Mouse (Mus musculus) adrenal gland, adult 8-10 months (tissue): ENCODE results near the gene Slc25a42. TPM values are rescaled to one million over a fixed set of nuclear protein-coding genes. Genes with fewer than 3 reads are reported as not detected.
A peak's percentile ranks its signal among the peaks of the same experiment; 100 is the strongest.

Source experiments
- DNase-seq: peaks from one replicate; pipeline ENCODE4 v3.0.0; 2022
- total RNA-seq, 4 experiments: library from RNA; stranded (reverse); gene quantifications; 2 replicates each; pipeline ENCODE4 v1.2.4; 2022

The Slc25a42 gene
- total RNA-seq, 4 experiments from 2014 or later, result 41.0 to 54.2 (median 43.1) TPM

DNA sequence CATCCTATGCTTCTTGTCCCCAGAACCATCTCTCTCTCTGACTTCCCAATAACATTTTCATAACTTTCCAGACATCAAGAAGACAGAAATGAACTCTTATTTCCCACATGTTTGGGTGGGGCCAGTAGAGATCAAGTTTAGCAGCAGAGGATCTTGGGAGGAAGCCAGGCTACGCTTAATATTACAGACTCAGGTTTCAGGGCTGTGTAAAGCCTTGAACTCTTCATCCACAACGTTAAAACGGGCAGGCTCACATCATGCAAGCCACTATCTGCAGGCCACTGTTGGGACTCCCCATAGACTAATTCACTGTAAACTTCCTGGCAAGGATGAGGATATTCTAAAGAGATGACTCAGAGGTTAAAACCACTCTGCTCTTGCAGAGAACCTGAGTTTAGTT lies 2.3 kb upstream of the Slc25a42 start:
- DNase-seq, result no peak

DNA sequence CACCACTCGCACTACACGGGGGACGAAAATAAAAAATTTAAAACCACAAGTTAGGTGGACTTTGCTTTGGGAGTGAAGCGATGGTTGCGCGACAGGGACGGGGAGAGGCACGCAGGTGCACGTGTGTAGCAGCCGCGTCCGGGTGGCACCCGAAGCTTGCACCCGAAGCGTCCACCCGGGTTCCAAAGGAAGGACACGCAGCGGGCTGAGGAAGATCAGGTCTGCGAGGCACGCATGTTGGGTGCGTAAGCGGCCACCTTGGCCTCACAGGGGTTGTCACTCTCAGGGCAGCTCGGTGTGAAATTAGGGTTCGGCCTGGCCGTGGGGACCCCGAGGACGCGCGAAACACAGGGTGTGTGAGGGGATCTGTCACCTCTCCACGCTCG lies 386 bp downstream of the Slc25a42 start:
- no peak for DNase-seq

DNA sequence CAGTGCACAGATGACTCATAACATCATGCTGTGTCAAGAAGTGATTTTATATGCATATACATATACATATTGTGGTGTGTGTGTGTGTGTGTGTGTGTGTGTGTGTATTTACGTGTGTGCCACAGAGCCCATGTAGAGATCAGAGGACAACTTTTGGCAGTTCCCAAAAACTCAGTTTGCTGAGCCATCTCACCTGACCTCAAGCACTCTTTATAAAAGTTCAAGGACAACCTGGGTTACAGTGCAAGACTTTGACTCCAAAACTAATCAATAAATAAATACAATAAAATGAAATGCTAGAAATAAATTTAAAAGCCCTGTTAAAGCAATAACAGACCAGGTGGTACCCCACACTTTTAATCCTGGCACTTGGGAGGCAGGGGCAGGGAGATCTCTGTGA lies 830 bp downstream of the Slc25a42 start:
- no peak for DNase-seq

DNA sequence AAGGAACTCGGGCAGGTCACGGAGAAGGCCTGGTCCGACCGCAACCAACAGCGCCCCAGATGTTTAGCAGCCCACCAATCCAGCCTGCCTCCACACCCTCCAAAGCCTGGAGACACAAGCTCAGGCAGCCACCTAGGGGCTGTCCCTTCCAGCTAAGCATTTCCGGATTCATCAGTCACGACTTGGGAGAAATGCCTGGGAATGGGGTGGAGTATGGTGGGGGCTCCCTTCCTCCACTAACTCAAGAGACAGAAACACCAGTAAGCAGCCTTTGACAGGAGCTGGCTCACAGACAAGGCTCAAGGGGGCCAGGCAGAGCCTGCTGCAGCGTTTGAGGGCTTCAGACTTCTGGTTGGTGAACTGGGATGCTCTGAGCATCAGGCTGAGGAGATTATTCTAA lies 1.6 kb downstream of the Slc25a42 start:
- DNase-seq, result no peak

DNA sequence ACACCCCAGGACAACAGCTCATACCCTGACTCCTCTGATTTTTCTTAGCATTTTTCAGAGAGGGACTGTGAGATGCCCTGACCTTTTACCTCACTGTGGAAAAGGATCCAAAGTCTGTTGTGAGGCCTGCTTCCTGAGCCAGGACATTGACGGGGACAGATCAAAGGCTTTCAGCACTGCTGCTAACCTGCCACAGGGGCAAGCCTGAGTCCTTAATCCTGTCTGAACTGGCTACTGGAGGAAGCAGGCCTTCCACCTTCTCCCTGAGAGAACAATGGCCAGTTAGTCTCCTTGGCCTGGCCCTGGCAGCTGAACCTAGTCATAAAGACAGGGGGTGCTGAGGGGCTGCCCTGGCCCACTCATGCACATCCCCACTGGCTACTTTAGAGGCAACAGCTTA lies 4.0 kb downstream of the Slc25a42 start:
- no peak for DNase-seq

DNA sequence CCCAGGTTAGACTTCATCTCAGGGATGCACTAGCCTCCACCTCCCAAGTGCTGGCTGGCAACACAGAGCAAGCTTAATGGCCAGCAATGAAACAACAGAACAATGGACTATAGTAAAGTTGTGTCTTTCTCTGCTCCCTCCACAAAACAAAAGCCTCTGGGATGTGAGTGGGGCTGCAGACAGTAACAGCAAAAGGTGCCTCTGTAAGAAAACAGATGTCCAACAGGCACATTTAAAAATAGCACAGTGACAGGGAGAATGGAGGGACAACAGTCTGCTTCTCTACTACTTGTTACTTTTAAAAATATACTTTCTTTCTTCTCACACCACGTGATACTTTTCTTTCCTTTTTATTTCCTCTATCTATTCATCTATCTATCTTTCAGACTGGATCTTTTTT lies 7.3 kb downstream of the Slc25a42 start:
- no peak for DNase-seq

DNA sequence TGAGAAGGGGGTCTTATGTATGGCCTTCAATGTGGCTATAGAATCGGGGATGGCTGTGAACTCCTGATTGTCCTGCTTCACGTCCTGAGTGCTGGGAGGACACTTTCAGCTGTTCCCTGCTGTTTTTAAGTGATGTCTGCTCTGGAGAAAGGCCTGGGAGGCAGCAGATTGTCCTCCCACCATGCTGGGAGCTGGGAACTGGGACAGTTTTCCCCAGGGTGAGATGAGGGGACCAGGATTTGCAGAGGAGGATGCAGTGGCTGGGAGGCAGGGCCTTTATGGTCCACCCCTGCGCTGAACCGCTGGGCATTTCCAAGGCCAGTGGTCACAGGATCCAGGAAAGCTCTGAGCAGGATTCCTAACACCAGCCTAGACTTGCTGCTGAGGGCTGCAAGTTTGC lies 9.0 kb downstream of the Slc25a42 start:
- DNase-seq, result no peak

DNA sequence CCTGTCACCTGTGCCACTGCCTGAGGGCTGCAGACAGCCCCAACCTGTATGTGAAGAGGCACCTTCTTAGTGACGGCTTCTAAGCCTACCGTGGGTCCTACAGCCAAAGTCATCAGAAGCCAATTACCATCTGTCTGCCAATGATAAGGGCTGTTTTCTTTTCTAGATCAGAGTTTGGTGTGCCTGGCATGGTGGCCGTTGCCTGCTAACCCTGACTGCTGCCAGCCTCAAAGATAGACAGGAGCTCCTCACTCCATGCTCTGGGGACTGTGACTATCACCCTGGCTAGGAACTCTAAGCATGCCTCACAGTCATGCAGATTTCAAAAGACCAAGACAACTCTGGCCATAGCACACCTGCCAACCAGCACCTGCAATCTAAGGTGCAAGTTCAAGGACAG lies 10.7 kb downstream of the Slc25a42 start:
- DNase-seq, result no peak

DNA sequence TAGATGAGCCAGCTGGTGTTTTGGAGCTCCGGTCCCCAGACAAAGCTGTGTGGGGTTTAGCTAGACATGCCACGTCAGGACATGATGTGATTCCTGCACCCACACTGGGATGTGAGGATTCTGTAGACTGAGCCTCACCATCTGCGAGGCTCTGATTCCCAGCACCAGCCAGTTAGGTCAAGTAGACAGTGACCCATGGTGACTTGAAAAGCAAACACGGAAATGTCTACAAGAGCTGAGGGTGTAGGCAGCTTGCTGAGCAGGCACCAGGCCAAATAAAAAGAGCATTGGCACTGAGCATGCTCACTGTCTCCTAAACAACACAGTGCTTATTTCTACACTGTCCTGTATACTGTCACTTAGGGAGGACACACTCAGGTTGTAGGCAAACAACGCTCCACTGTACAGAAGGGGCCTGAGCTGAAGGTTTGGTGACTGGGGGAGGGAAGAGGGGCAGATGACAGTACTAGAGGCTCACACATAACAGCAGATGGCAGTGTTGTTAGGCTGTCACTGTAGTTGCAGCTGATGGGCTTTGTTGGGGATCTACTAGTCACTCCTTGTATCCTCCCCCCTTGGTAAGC lies 11.9 kb downstream of the Slc25a42 start:
- DNase-seq, result no peak

DNA sequence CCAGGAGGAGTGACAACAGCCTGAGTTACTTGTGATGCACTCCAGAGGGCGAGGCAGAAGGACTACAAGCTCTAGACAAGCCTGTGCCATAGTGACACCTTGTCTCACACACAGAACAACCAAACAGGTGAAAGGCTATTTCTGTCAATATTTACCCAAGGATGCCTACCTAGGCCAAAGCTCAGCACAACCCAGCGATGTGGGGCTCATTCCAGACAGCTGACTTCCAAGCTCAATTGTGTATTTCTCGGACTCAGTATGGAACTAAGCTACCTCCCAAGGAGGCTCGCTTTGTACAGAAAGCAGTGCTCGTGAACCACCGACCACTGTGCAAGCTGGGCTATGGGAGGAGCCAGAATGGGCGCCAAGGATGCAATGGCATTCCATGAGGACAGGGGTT lies 14.5 kb downstream of the Slc25a42 start:
- no peak for DNase-seq

DNA sequence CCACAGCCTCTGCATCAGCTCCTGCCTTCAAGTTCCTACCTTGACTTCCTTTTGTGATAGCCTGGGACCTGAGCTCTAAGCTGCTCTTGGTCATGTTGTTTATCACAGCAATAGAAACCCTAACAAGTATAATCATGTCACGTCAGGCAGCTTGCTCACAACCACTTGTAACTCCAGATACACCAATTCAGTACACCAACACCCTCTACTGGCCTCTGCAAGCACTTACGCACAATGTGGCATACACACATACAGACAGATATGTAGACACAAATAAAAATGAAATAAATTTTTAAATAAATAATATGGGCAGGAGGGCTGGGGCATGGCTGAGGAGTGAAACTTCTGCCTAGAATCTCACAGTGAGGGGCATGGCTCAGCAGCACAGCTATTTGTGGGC lies 16.3 kb downstream of the Slc25a42 start:
- no peak for DNase-seq

DNA sequence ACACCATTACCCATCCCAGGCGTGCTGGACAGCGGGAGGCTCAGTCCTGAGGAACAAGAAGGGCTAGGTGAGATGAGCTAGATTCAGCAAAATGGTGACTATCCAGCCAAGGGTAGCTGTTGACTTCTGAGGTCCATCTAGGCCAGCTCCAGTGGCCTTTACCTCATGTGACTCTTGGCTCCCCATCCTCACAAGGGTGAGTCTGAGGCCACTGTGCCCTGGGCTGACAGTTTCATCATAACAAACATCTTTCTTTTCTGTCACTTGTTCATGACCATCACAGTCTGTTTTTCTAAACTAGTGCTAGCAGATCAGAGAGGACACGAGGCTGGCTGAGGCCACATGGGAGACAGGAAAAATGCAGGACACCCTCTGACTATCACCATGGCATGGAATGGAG lies 17.9 kb downstream of the Slc25a42 start:
- peak; percentile 57 for DNase-seq

DNA sequence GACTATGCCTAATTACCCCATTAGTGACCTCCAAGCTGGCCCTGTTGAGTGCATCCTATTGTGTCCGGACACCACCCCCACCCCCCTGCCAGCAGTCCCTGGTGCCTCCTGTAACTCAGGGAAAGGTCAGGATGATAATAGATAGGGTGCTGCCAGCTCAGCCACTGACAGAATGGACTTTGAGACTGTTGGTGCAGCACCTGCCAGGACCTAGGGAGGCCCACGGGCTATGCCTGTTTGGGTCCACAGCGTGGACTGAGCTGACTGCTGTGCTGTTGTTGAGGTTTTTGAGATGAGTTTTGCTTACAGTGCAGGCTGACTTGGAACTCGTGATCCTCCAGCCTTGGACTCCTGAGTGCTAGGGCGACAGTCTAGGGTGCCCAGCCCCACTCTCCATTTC lies 18.9 kb downstream of the Slc25a42 start:
- DNase-seq, result no peak

DNA sequence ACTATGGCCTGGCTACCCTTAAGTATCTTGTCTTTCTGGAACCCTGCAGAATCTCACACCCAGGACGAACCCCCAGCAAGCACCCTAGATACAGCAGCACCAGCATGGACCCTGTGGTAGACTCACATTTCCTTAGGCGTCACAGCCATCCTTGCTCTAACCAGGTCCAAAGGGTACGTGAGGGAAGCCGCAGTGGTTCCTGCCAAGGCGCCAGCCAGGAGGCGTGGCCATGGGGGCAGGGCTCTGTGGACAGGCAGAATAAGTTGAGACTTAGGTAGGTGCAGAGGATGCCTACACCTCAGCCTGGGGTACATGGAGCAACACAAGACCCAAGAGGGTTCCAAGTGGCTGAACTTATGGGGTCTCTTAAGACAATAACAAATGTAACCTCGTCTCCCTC lies 23.4 kb downstream of the Slc25a42 start:
- DNase-seq, result no peak

DNA sequence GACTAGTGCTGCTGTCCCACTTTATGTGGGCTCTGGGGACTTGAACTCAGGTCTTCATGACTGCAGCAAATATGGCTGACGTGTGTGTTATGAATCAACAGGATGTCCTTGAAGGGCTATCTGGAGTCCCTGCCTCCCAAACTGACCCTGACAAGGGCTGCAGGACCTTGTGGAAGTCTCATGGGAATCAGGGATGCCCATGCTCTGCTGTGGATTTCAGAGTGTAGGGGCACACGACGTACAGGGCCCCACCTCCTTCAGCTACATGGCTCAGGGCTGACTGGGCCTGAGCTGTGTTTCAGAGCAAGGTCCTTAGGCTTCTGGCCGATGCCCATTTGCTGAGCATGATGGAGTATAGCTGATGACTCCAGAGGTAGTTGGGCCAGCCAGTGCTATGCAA lies 28.9 kb downstream of the Slc25a42 start:
- peak; percentile 35 for DNase-seq

DNA sequence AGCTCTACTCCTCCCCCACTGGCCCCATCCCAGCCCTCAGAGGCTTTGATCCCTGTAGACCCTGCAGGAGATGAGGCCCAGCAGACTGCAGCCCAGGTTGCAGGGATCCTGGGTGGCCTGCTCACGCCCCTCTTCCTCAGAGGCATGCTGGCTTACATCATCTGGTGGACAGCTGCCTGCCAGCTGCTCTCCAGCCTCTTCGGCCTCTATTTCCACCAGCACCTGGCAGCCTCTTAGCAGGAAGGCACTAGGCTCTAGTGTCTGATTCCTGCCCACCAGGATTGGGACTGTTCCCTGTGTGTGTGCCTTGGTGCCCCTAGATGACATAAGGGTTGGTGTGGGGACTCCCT lies 30.2 kb downstream of the Slc25a42 start:
- DNase-seq, result no peak

DNA sequence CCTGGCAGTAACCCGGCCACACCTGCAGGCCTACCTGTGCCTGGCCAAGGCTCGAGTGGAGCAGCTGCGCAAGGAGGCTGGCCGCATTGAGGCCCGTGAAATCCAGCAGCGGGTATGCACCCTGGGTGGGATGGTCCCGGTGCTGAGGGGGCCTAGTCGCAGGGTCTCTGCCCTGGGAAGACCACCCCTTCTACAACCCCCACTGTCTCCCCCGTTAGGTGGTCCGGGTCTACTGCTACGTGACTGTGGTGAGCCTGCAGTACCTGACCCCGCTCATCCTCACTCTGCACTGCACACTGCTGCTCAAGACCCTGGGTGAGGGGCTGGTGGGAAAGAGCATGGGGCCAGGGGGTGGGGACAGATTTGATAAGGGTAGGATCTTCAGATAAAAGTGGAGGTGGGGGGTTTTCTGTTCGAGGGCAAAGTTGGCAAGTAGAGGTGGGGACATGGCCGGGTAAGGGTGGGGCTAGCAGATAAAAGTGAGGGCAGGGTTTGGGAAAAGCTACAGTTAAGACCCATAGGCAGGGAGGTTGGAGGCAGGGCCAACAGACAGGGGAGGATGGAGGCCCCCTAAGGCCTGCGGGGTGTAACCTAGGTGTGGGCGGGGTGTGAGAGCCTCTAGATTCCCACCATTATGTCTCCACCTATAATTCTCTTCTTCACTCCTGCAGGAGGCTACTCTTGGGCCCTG lies 30.7 kb downstream of the Slc25a42 start:
- DNase-seq, result no peak

DNA sequence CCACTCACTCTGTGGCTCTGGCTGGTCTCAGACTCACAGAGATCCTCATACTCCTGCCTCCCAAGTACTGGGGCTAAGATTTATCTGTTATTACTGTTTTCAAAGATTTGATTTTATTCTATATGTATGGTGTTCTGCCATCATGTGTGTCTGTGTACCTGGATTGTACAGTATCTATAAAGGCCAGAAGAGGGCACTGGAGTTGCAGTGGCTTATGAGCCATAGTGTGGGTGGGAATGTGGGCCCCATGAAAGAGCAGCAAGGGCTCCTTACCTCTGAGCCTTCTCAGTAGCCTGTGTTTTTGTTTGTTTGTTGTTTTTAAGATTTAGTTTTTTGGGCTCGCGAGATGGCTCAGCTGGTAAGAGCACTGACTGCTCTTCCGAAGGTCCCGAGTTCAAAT lies 33.0 kb downstream of the Slc25a42 start:
- DNase-seq, result no peak

DNA sequence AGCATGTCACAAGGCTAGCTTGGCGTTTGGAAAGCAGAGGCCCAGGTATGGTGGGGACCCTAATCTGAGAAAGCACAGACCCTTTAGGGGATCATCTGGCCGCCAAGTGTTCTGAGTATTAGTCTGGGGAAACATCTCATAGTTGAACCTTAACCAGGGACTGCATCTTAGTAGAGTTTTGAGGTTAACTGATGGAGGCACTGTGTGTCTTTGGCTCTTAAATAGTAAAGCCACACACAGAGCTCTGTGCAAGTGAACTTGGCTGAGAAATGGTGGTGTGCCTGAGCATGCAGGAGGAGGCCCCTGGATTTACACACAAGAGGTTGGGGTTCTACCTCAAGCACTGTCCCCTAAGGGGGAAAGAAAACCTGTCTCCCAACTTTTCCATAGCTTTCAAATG lies 33.9 kb downstream of the Slc25a42 start:
- no peak for DNase-seq

DNA sequence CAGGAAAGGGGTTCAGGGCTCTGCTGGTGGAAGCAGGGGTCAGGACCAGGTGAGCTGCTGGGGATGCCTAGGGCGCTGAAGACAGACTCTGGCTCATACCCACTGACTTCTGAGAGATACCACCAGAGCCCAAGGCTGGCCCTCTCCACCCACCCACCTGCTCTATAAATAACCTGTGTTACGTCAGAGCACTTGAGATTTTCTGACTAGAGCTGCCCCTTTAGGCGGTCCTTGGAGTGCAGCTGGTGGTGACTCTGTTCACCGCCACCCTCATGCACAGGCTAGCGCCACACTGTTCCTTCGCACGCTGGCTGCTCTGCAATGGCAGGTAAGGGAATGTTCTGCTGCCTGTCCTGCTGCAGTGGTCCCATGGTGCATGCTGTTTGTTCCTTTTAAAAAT lies 38.0 kb downstream of the Slc25a42 start:
- DNase-seq, result no peak

DNA sequence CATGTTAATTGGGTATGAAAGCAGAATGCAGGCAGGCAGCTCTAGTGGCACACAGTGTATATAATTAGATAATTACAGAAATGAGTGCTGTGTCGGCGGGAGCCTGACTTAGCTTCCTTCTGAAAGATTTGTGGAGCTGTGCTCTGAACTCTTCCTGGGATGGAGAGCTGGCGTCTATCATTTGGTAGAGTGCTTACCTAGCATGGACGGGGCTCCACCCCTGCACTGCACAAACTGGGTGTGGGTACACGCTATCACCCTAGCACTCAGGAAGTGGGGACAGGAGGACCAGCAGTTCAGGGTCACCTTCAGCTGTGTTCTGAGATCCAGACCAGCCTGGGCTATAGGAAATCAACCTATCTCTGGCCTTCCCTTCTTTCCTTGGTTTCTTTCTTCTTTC lies 38.8 kb downstream of the Slc25a42 start:
- no peak for DNase-seq

DNA sequence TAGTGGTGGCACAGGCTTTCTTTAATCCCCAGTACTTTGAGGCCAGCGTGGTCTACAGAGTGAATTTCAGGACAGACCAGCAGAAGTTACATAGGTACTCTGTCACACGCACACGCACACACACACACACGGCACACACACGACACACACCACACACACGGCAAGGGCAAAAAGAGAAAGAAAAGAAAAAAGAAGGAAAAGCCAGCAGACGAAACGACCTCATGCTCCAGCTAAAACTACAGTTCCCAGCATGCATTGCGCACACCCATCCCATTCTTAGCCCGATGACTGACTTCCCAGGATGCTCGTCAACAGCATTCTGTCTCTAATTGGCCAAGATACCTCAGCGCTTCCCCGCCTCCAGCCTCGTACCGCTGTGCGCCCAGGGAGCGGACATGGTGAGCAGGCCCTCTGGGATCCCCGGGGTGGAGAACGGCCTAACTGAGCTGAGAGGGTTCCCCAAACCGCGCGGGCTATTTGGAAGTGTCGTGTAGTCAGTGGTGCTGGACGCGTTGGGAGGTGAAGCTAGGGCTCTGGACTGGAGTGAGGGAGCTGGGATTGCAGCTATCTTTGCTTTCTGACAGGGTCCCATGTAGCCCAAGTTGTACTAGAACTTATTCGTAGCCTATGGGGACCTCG lies 39.9 kb downstream of the Slc25a42 start, which contains the start of gene Tmem161a:
Gene Tmem161a, plus strand, starts transcription at position 314 of the 639 bp plus-strand sequence.
- DNase-seq, result peak; percentile 93

DNA sequence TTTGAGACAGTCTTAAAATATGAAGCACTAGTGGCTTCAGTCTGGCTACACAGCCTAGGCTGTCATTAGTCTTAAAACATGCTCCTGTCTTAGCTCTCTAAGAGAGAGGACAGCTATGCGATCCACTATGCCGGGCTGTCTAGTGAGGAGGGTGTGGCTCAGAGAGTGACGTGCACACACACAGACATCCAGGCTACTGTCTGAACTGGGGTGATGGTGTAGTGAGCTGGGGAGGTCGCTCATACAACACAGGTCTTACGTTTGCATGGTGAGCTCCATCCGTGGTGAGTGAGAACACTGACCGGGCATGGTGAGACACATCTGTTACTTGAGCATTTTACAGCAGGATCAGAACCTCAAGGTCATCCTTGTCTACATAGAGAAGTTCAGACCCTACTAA lies 40.9 kb downstream of the Slc25a42 start:
- DNase-seq, result no peak

DNA sequence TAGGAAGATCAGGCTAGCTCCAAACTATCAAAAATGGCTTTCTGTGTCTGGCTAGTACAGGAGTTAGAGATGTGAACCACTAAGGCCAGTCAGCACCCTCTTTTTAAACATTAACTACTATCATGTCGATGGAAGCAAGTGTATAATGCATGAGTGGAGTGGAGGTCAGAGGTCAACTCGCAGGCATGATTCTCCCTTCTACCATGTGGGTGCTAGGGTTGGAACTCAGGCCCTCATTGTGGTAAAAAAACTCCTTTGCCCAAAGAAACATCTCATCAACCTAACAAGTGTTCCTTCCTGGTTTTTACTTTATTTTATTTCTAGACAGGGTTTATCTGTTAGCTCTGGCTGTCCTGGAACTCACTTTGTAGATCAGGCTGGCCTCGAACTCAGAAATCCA lies 41.4 kb downstream of the Slc25a42 start:
- DNase-seq, result no peak
